Mouse (Mus musculus) retina, postnatal 1 day (tissue): ENCODE data around the gene Osmr.
"Not testable (repeated sequence)": the region's sequence is repeated elsewhere in the genome, so short reads cannot be mapped to it uniquely, and the experiment has no call there.

Experiments used
- DNase-seq: peaks from one replicate; pipeline ENCODE4 v3.0.0-alpha.2; 2012

The Osmr gene

DNA sequence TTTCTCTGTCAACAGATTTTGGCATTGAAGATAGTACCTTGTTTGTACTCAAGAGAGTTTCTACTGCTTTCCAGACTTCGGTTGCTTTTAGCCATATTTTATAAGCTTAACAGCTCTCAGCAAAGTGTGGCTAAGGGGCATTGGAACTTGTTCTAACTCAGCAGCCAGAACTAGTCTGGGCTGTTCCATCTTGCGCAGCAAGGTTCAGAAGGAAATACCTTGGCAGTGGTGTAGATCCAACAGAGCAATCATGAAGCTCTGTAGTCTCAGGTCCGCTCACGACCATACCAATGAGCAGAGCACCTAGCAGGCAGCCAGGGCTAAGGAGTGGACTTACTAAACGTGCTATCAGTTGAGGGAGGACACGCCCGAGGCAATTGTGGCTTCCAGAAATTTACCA is 15.0 kb downstream of the Osmr start:
- DNase-seq = no peak

DNA sequence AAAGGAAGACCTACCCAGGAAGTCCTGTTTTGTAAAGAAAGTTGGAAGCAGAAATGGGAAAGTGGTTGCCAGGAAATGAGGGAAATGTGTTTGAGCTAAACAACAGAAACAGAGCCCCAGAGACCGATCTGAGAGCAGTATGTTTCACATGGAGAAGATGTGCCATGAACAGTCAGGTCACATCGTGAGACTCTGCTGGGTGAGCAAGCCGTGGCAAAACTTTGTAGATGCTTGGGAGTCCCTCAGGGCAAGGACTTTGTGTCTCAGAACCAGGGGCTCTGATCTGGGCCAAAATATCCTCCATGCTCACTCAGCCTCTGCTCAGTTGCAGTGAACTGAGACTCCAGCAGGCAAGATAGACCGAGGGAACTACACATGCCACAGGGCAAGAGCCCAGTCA is 15.9 kb downstream of the Osmr start:
- no peak for DNase-seq

DNA sequence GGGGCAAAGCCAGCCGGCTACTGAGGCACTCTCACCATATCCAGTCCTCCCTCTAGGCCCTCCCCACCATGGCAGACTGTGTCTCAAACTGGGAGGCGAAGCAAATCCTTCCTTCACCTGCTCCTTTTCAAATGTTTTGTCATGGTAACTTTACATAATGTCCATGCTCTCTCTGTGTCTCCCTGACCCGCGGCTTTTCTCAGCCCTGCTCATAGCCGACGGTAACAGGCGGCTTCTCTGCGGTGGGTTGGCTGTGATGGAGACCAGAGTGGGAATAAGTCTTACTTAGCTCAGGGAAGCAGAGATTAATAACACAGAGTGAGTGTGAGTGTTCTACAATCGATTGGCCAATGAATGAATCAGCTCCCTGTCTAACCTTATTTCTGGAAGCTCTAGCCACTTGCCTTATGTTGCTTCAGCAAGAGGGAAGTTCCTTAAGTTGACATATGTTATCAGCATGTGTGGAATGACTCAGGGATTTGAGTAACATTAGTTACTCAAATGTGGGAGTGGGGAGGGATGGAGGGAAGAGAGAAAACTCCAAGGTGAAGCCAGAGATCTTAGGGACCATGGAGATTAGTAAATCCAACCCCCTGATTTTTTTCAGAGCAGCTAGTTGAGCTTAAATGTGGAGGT is 17.4 kb downstream of the Osmr start:
- no peak for DNase-seq

DNA sequence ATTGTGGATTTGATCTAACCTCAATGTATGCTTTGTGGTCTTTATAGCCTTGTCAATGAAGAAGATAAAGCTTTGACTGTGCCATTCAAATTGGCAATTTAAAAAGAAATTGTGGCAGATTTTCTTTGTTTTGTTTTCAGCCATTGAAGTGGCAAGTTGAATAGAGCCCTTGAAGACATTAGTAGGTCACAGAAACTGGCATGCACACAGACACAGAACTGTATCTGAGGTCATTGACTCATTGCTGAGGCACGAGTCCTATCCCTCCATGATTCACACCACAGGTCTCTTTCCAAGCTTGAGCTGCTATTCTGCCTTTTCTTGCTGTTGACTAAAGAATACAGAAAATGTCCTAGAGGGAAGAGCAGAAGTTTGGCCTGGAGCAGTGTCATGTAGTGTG is 24.9 kb downstream of the Osmr start:
- peak; percentile 77 for DNase-seq

DNA sequence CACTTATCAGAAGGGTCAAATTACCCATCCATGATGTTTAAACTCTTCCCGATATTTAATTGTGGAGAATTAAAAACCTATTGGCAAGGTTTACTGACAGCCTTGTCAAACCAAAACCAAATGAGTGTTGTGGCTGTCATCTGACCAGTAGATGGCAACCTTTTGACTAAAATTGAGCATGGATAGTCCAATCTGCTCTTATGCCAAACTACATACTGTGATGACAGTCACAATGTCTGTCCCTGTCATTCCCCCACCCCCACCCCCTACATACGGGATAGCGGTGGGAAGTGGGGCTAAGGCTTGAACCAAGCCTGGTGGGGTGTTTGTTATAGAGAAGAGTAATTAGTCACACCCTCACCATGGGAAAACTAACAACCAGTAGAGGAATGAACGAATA is 34.6 kb downstream of the Osmr start:
- DNase-seq = peak; percentile 57

DNA sequence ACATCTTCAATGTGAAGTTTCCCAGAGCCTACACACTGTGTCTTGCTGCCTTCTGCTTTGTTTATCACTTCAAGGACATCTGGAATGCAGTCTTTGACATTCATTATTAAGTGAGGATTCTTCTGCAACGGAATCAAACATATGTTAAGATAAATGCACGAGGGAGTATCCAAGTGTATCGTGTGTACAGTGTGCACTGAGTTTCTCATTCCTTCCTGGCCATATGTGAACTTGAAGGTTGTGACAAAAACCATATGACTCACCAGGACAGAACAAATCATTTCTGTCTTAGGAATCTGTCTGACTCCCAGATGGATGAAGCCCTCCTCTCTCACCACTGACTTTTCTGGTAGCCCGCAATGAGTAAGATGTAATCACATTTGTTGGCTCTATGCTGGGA is 59.0 kb downstream of the Osmr start:
- DNase-seq = no peak

DNA sequence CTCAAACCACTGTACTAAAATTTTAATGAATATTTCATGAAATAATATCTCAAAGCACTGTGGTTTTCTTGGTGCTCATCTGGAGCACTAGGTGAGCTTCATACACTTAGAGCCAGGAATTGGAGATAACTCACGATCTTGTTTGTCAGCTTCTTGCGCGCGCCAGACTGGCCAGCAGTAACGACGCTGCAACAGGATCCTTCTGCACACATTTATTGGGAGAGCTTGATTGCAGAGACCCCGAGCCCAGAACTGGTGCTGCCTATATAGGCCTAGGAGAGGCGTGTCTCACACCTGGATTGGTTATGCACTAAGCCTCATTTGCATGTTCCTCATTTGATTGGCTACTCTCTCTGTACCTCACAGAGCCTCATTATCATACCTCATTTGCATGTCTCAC is 73.6 kb downstream of the Osmr start:
- not testable (repeated sequence) for DNase-seq

DNA sequence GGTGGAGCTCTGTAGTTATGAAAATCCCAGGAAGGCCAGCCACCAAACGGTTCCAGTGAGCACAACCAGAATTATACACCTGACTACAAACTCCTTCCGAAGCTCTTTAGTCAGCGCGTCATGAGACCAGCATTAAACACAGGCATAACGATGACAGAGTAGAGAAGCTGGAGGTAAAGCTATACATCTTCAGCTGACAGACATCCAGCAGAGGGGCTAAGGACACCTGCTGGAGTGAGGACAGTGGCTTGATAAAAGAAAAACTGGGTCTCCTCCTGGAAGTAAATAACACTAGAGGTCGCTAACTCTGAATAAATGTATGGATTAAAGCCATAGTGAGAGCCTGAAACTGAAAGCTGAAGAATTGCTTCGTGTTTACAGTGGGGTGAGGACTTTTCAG is 81.9 kb downstream of the Osmr start:
- no peak for DNase-seq

DNA sequence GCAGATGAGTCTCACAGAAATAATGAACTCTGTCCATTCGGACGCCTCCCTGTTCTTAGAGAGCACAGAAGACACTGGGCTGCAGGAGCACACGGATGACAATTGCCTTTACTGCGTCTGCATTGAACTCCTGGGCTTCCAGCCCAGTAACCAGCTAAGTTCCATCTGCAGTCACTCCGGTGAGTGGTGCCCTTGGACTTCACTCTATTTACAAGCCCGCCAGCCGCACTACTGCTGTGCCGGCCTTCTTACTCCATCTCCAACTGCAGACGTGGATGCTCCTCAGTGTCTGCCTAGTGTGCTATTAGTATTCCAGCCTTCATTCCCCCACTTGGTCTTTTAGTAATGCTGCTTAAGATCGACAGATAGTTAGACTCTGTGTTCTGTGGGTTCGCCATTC is 83.1 kb downstream of the Osmr start:
- DNase-seq = no peak

DNA sequence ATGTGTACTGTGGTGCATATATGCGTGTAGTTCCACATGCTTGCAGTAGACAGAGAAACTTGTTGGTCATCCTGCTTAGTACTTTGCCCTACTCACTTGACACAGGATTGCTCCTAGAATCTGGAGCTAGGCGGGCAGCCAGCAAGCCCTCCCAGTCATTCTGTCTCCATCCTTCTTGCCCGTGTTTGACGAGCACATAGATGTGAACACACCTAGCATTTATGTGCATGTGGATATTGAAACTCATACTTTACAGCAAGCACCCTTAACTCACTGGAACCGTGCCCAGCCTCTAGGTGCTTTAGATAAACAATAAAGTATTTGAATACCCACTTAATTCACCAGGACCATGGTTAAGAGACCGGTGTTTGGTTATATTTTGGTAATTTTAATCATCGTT is 84.8 kb downstream of the Osmr start:
- no peak for DNase-seq

DNA sequence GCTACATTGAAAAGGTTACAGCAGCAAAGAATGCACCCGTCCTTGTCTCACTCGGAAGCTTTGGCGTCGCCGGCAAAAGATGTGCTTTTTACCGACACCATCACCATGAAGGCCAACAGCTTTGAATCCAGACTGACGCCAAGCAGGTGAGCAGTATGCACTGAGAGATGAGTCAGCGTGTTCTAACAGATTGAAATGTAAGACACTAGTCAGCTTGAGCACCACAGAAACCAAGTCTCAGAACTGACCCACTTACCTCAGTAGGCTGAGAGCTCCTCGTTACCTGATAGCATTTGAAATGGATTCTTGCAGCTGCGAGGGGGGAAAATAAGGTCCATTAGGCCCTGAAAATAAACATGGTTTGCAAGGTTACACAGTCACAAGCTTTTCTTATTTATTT is 87.5 kb downstream of the Osmr start:
- no peak for DNase-seq

DNA sequence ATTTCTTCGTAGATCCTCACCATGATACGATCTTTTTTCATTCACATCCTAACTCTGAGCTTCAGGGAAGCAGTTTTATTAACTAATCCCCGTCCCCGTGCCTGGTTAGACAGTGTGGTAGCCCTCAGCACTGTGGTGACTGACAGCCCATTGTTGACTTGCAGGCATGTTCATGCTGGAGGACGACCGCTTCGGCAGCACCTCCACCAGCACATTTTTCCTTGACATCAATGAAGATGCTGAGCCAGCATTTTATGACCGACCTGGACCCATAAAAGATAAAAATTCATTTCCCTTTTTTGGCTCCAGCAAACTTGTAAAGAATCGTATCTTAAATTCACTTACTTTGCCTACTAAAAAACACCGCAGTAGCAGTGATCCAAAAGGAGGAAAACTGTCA is 88.6 kb downstream of the Osmr start:
- no peak for DNase-seq

DNA sequence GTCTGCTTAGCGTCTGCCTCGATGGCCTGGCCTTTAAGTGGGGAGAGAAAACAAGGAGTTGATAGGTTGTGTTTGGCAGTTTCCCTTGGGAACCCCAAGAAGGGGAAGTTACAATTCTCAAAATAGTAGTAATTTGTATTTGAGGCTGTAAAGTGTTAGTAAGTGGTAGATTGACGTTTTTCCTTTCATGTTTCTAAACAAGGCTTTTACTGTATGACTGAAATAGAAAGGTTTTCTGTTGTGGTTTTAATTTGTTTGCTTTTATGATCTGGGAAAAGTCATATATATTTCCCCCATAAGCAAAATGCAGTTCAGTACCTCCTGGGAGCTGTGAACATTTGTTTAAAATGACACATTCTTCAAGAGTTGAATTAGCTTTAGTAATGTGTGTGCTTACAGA is 102.5 kb downstream of the Osmr start:
- DNase-seq = no peak
